Mouse (Mus musculus) forebrain, embryonic 11.5 days (tissue): ENCODE data around the gene Ilkap. TPM values are rescaled to one million over a fixed set of nuclear protein-coding genes. Genes with fewer than 3 reads are reported as not detected.
A peak's percentile ranks its signal among the peaks of the same experiment; 100 is the strongest.

ENCODE experiments used
- ATAC-seq: fragments of 200-750 bp; cut with Nextera tagmentation; replicated peaks from 2 replicates; pipeline ENCODE4 v1.8.0; 2017; ENCODE audit warnings: moderate TSS enrichment; ENCODE audit not compliant: low FRiP score
- DNase-seq: peaks from one replicate; pipeline ENCODE4 v3.0.0-alpha.2; 2017; ENCODE audit warnings: low spot score
- H3K27ac ChIP-seq: fragments of 300-500 bp; sonication (generic); 2 replicates; pipeline ENCODE4 v1.5.1; 2014; ENCODE audit warnings: low read depth, low read length
- H3K27me3 ChIP-seq: fragments of 300-500 bp; sonication (generic); 2 replicates; pipeline ENCODE4 v1.6.1; 2014; ENCODE audit warnings: mild to moderate bottlenecking, low read length, mixed read lengths; ENCODE audit not compliant: control insufficient read depth, insufficient read depth
- H3K36me3 ChIP-seq: fragments of 300-500 bp; sonication (generic); 2 replicates; pipeline ENCODE4 v1.6.1; 2014; ENCODE audit warnings: mild to moderate bottlenecking, low read length, moderate library complexity, mixed read lengths; ENCODE audit not compliant: control insufficient read depth, insufficient read depth
- H3K4me1 ChIP-seq: fragments of 300-500 bp; sonication (generic); replicated peaks from 2 replicates; pipeline ENCODE4 v1.6.1; 2014; ENCODE audit warnings: low read length, mixed read lengths; ENCODE audit not compliant: control insufficient read depth, insufficient read depth
- H3K4me2 ChIP-seq: fragments of 300-500 bp; sonication (generic); 2 replicates; pipeline ENCODE4 v1.6.1; 2014; ENCODE audit warnings: low read depth, mild to moderate bottlenecking, low read length, moderate library complexity, mixed read lengths; ENCODE audit not compliant: severe bottlenecking
- H3K4me3 ChIP-seq: fragments of 300-500 bp; sonication (generic); 2 replicates; pipeline ENCODE4 v1.5.1; 2014; ENCODE audit warnings: low read depth, low read length
- H3K9ac ChIP-seq: fragments of 300-500 bp; sonication (generic); 2 replicates; pipeline ENCODE4 v1.6.1; 2014; ENCODE audit warnings: low read length
- H3K9me3 ChIP-seq: fragments of 300-500 bp; sonication (generic); 2 replicates; pipeline ENCODE4 v1.6.1; 2016; ENCODE audit warnings: low read length, mixed read lengths; ENCODE audit not compliant: control insufficient read depth
- WGBS: fragments of 180-500 bp; shearing (Covaris S2); extraction: QIAGEN DNeasy Blood & Tissue Kit; methylation state at CpG from one replicate; pipeline ENCODE4 v1.1.7; 2014; 5-methylcytosine and 5-hydroxymethylcytosine counted together
- polyA plus RNA-seq: library from polyadenylated mRNA; unstranded; fragments of >200 nt; fragmentation: Nextera tagmentation; extraction: Ambion mirVana; gene quantifications from 2 replicates; pipeline ENCODE4 v1.2.1, GENCODE M21; 2014

The Ilkap gene
- polyA plus RNA-seq, 1 experiment from 2014 or later: 161 TPM

DNA sequence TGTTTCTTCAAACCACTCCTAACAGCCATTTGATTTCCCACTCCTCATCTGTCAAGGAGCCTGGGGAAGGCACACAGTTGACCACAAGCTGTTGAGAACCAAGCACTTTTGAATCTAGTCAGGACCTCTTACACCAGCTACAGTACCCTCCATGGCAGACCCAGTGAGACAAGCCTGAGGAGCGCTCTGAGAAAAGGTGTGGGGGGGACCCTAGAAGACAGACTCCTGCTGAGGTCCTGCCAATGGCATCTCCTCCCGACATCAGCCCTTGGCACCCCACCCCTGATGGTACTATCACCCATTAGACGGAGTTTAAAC, 38.4 kb upstream of the Ilkap start:
- Histone ChIP-seq H3K9ac (no peak overlapping the region), H3K27me3 (no peaks in the 10 kb centered on the region), H3K9me3 (no peaks in the 10 kb centered on the region), H3K4me2 (no peak overlapping the region), H3K4me3 (no peak overlapping the region), H3K4me1 (no peaks in the 10 kb centered on the region), H3K27ac (no peak overlapping the region), H3K36me3 (no peaks in the 10 kb centered on the region)
- WGBS: 89% methylated on average over 3 of the region's 3 CpGs
- no peak for ATAC-seq
- DNase-seq: no peak

- Histone ChIP-seq H3K4me1 (no peaks in the 10 kb centered on the region), H3K27ac (no peak overlapping the region), H3K9me3 (no peaks in the 10 kb centered on the region), H3K27me3 (no peaks in the 10 kb centered on the region), H3K9ac (no peak overlapping the region; the same call in 1 of the 2 replicates), H3K4me3 (no peak overlapping the region), H3K36me3 (no peaks in the 10 kb centered on the region), H3K4me2 (no peak overlapping the region)
- DNase-seq (no peak), ATAC-seq (no peak)
- 87% methylated on average over 6 of the region's 6 CpGs for WGBS
Measured at GRCm38 (mm10) chr1:91436380-91437082, 37.9 kb upstream of the Ilkap start.

- no peak for ATAC-seq
- 91% methylated on average over 13 of the region's 13 CpGs for WGBS
- no peak for DNase-seq
- no peak overlapping the region for H3K4me2 ChIP-seq
- H3K9ac ChIP-seq: no peak overlapping the region
- no peaks in the 10 kb centered on the region for H3K9me3 ChIP-seq
- H3K4me1 ChIP-seq: no peaks in the 10 kb centered on the region
- H3K36me3 ChIP-seq: no peaks in the 10 kb centered on the region
- H3K27ac ChIP-seq: no peak overlapping the region
- no peaks in the 10 kb centered on the region for H3K27me3 ChIP-seq
- H3K4me3 ChIP-seq: no peak overlapping the region
Measured at GRCm38 (mm10) chr1:91435606-91436130, 37.1 kb upstream of the Ilkap start.

DNA sequence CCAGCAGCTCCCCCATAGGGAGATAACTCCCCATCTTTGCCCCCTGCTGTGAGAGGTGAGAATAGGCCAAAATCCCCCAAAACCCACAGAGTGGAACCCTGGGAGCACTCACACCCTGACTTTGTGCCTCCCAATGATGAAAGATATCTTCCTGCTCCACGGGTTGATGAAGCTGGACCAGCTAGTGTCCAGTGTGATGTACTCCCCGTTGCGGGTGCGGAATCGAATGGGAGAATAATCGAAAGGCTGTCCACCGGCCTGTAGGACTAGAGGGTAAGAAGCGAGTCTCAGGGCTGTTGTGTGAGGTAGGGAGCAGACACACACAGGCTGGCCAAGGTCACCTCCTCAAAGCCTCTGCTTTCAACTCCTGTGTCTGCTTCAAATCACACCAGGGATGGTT, 36.3 kb upstream of the Ilkap start:
- H3K9me3 ChIP-seq: no peaks in the 10 kb centered on the region
- H3K27ac ChIP-seq: no peak overlapping the region
- no peak overlapping the region for H3K9ac ChIP-seq
- no peak overlapping the region for H3K4me3 ChIP-seq
- H3K4me2 ChIP-seq: no peak overlapping the region
- ATAC-seq (no peak), DNase-seq (no peak)
- 94% methylated on average over 8 of the region's 8 CpGs for WGBS
- H3K27me3 ChIP-seq: no peaks in the 10 kb centered on the region
- H3K36me3 ChIP-seq: no peaks in the 10 kb centered on the region
- no peaks in the 10 kb centered on the region for H3K4me1 ChIP-seq

DNA sequence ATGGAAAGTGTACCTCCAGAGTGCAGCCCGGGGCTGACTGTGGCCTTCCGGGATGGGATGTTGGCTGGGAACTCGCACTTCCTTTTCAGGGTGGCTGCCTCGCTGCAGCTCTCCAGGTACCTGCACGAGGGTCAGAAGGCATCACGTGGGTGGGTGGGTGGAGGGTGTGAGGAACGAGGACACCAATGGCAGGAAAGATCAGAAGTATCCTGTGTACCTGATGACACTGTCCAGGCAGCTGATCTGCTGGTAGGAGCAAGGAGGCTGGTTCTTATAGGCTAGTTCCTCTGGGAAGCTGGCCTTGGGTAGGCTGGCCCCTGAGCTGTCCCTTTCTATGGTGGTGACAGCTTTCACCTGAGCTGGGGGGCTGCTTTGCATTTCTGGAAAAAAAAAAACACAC, 32.1 kb upstream of the Ilkap start:
- no peak overlapping the region for H3K4me2 ChIP-seq
- no peaks in the 10 kb centered on the region for H3K36me3 ChIP-seq
- DNase-seq: no peak
- H3K9ac ChIP-seq: no peak overlapping the region
- WGBS: 79% methylated on average over 7 of the region's 7 CpGs
- H3K27ac ChIP-seq: no peak overlapping the region
- H3K9me3 ChIP-seq: no peaks in the 10 kb centered on the region
- H3K4me1 ChIP-seq: no peaks in the 10 kb centered on the region
- H3K27me3 ChIP-seq: no peaks in the 10 kb centered on the region
- ATAC-seq: no peak
- H3K4me3 ChIP-seq: no peak overlapping the region

DNA sequence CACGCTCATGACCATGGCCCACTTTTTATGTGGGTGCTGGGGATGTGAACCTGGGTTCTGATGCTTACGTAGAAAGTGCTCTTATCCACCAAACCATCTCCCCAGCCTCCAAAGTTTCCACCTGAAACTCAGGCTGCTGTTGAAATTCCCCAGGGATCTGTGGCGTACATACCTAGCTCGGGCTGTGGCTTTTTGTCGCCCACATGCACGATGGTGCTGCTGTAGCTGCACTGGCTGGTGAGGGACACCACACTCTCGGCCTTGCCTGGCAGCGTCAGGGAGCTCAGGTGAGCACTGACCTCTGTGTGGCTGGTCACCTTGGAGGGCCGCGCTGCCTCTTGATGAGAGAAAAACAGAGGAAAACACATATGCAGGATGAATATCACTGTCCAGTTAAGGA, 30.6 kb upstream of the Ilkap start:
- 90% methylated on average over 10 of the region's 10 CpGs for WGBS
- no peak for ATAC-seq
- DNase-seq: no peak
- Histone ChIP-seq H3K36me3 (no peaks in the 10 kb centered on the region), H3K27ac (no peak overlapping the region), H3K27me3 (no peaks in the 10 kb centered on the region), H3K4me2 (no peak overlapping the region), H3K4me1 (no peaks in the 10 kb centered on the region), H3K9me3 (no peaks in the 10 kb centered on the region), H3K4me3 (no peak overlapping the region), H3K9ac (no peak overlapping the region)

- no peak overlapping the region for H3K27ac ChIP-seq
- H3K4me1 ChIP-seq: no peaks in the 10 kb centered on the region
- no peaks in the 10 kb centered on the region for H3K9me3 ChIP-seq
- H3K36me3 ChIP-seq: no peaks in the 10 kb centered on the region
- no peaks in the 10 kb centered on the region for H3K27me3 ChIP-seq
- no peak overlapping the region for H3K9ac ChIP-seq
- ATAC-seq: no peak
- H3K4me3 ChIP-seq: no peak overlapping the region
- DNase-seq: peak; percentile 87
- H3K4me2 ChIP-seq: no peak overlapping the region
- 43% methylated on average over 4 of the region's 4 CpGs for WGBS
Measured at GRCm38 (mm10) chr1:91428614-91429013, 30.0 kb upstream of the Ilkap start.

DNA sequence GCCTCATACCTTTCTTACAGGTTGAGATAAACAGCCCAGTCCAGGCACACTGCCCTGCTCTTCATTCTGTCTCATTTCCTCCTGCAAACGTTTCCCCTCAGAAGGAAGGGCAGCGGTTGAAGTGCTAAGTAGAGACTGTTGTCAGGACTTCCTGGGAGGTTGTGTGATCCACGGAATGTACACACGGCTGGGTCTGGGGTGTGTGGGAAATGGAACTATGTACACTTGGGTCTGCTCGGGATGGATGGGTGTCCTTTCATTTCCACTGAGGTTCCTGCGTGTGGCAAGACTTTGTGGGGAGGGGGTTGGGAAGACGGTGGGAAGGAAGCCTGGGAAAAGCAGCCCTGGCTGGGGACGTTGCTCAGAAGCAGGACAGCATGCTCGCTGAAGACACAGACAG, 27.8 kb upstream of the Ilkap start:
- no peak overlapping the region for H3K4me3 ChIP-seq
- no peak for ATAC-seq
- no peaks in the 10 kb centered on the region for H3K4me1 ChIP-seq
- WGBS: 82% methylated on average over 9 of the region's 9 CpGs
- H3K4me2 ChIP-seq: no peak overlapping the region
- no peak overlapping the region for H3K9ac ChIP-seq
- H3K27ac ChIP-seq: no peak overlapping the region
- H3K9me3 ChIP-seq: no peaks in the 10 kb centered on the region
- no peak for DNase-seq
- no peaks in the 10 kb centered on the region for H3K36me3 ChIP-seq
- H3K27me3 ChIP-seq: no peaks in the 10 kb centered on the region

GRCm38 (mm10) chr1:91420601-91421065, 22.0 kb upstream of the Ilkap start:
- Histone ChIP-seq H3K4me1 (no peaks in the 10 kb centered on the region), H3K9ac (no peak overlapping the region), H3K9me3 (no peaks in the 10 kb centered on the region), H3K36me3 (no peaks in the 10 kb centered on the region), H3K4me2 (no peak overlapping the region), H3K4me3 (no peak overlapping the region), H3K27me3 (no peaks in the 10 kb centered on the region), H3K27ac (no peak overlapping the region)
- ATAC-seq (no peak), DNase-seq (no peak)
- WGBS: 87% methylated on average over 8 of the region's 8 CpGs
